Mouse (Mus musculus) forebrain, embryonic 10.5 days (tissue): ENCODE measurements around the gene Bloc1s1. TPM values are rescaled to one million over a fixed set of nuclear protein-coding genes. Genes with fewer than 3 reads are reported as not detected.
A peak's percentile ranks its signal among the peaks of the same experiment; 100 is the strongest.

Experiments
- DNase-seq: peaks from one replicate; pipeline ENCODE4 v3.0.0-alpha.2; 2017; ENCODE audit warnings: low spot score; ENCODE audit errors: extremely low spot score
- H3K27ac ChIP-seq: fragments of 300-500 bp; sonication (generic); 2 replicates; pipeline ENCODE4 v1.5.1; 2016; ENCODE audit warnings: mild to moderate bottlenecking
- H3K27me3 ChIP-seq: fragments of 300-500 bp; sonication (generic); 2 replicates; pipeline ENCODE4 v1.6.1; 2016; ENCODE audit warnings: mild to moderate bottlenecking; ENCODE audit not compliant: poor library complexity, severe bottlenecking
- H3K36me3 ChIP-seq: fragments of 300-500 bp; sonication (generic); replicated peaks from 2 replicates; pipeline ENCODE4 v1.6.1; 2016; ENCODE audit warnings: mild to moderate bottlenecking, moderate library complexity
- H3K4me1 ChIP-seq: fragments of 300-500 bp; sonication (generic); 2 replicates; pipeline ENCODE4 v1.6.1; 2016
- H3K4me3 ChIP-seq: fragments of 300-500 bp; sonication (generic); 2 replicates; pipeline ENCODE4 v1.5.1; 2016; ENCODE audit warnings: mild to moderate bottlenecking, moderate library complexity
- H3K9me3 ChIP-seq: fragments of 300-500 bp; sonication (generic); 2 replicates; pipeline ENCODE4 v1.6.1; 2016; ENCODE audit warnings: mild to moderate bottlenecking, moderate library complexity
- WGBS: fragments of 180-500 bp; shearing (Covaris S2); methylation state at CpG from one replicate; pipeline ENCODE4 v1.1.7; 2016; 5-methylcytosine and 5-hydroxymethylcytosine counted together
- polyA plus RNA-seq: library from polyadenylated mRNA; unstranded; fragments of >200 nt; fragmentation: Nextera tagmentation; extraction: Ambion mirVana; gene quantifications from 2 replicates; pipeline ENCODE4 v1.2.1, GENCODE M21; 2016

Gene Bloc1s1
- polyA plus RNA-seq, 1 experiment from 2014 or later, result 178 TPM

DNA sequence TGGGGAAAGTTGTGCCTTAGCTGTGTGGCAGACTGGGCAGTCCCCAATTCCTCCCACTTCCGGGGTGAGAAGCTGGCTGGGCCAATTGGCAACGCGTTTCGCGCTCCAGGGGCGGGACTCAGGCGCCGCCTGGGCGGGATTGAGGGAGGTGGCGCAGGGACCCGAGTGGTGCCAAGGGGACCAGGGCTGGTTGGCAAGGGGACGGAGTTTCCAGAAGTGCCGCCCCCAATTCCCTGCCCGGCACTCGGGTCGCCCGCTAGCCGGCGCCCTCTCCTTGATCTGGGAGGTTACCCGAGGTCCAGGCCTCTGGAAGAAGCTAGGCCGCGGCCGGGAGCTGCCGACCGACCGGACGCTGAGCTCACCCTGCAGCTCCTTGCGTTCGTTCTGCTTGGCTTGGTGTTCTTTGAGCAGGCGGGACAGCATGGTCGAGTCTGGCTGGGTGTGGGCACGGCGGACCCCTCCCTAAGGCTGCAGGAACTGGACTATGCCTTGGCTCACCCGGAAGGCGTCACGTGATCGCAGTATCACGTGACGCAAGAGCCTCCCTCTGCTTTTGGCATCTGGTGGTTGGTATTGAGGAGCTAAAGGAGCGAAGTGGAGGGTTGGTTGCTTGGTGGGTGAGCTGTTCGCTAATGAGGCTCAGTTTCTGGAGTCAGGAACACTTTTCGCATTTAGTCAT lies 683 bp downstream of the Bloc1s1 start:
- Histone ChIP-seq H3K36me3 (peaks cover 3% of the 10 kb centered on the region), H3K27ac (peak overlapping the region; percentile 93), H3K9me3 (no peaks in the 10 kb centered on the region), H3K4me3 (peak overlapping the region; percentile 91), H3K27me3 (peaks cover 15% of the 10 kb centered on the region), H3K4me1 (peaks cover 54% of the 10 kb centered on the region)
- peak; percentile 89 for DNase-seq
- under 1% methylated on average over 42 of the region's 42 CpGs for WGBS

DNA sequence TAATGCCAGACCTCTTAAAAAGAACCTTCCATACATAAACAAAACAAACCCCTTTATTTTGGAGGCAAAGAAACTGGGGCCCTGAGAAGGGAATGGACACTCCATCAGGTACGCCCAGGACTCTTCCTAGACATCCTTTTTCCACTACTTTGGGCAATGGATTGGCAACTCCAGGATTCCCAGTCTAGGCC lies 1.1 kb downstream of the Bloc1s1 start, which contains the start of gene Rdh5:
TSS of gene Rdh5 (minus strand) at position 67 of the 191 bp plus-strand sequence.
- Histone ChIP-seq H3K36me3 (peaks cover 7% of the 10 kb centered on the region), H3K4me1 (peaks cover 56% of the 10 kb centered on the region), H3K27me3 (peaks cover 11% of the 10 kb centered on the region), H3K27ac (peak within 1 kb of the TSS; percentile 93), H3K9me3 (no peaks in the 10 kb centered on the region), H3K4me3 (peak within 1 kb of the TSS; percentile 91)
- WGBS, result 22% methylated on average over 1 of the region's 1 CpGs
- DNase-seq, result no peak

DNA sequence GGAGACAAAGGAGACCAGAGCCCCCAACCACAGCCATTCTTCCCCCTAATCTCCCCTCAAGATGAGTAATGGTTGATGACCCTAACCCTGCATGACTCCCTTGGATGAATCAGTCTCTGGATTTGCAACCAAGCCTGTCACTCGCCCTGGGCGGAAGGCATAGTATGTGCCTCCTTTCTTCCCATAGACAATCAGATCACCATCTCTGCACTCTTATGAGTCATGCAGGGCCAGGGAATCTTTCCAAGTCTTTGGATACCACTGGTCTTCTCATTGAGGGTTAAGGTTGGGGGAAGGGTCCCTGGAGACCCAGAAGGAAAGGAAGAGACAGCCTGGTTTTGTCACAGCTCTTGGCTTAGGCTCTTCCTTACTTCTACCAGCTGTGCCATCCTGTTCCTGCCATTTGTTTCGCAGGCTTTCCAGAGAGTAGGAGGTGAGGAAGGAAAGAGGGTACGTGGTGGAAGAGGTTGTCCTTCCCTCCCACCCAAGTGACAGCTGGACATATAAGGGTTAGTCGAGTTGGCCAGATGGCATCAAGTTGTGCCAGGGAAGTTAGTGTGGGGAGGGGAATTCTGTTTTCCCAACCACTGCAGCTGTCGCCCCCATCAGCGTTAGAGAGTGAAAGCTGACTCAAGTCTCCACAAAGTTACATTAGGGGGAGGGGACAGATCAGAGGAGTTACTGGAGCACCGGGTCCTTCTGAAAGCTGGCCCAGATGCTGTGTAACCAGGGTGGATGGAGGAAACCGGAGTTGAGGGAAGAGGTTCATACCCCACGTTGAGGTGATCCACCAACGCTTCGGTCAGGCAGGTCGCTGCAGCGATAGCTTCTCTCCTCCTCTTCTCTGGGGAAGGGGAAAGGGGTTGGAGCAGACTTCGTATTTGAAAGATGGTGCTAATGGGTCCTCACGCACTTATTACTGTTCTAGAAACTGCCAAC lies 1.7 kb downstream of the Bloc1s1 start:
- WGBS, result 76% methylated on average over 16 of the region's 16 CpGs
- H3K4me3 ChIP-seq, result peak overlapping the region; percentile 91
- H3K4me1 ChIP-seq, result peaks cover 56% of the 10 kb centered on the region
- DNase-seq, result no peak
- H3K27ac ChIP-seq, result peak overlapping the region; percentile 93
- peaks cover 7% of the 10 kb centered on the region for H3K27me3 ChIP-seq
- H3K36me3 ChIP-seq, result peaks cover 13% of the 10 kb centered on the region
- H3K9me3 ChIP-seq, result no peaks in the 10 kb centered on the region

DNA sequence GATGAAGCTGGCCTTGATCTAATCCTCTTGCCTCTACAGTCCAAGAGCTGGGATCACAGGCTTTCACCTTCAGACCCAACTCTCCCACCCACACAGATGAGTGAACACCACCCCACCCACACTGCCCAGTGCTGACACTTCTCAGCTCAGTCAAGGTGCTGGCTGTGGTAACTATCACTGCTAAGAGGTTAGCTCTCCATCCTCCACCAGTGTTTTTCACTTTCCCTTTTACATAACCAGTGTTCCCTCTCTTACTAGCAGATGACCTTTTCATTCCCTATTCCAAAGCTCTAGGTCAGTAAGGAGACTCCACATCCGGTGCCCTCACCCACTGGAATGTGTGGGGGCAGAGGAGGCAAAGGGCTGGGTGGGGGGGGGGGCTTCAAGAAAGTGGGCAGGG lies 2.6 kb downstream of the Bloc1s1 start:
- H3K4me3 ChIP-seq, result no peak overlapping the region
- H3K27ac ChIP-seq, result peak overlapping the region; percentile 20; the same call in 1 of the 2 replicates
- 74% methylated on average over 1 of the region's 1 CpGs for WGBS
- H3K9me3 ChIP-seq, result no peaks in the 10 kb centered on the region
- DNase-seq, result no peak
- 0 out of 2 replicates have a peak, but pooled peaks cover 3% of the 10 kb centered on the region for H3K27me3 ChIP-seq
- H3K36me3 ChIP-seq, result peaks cover 21% of the 10 kb centered on the region
- peaks cover 56% of the 10 kb centered on the region for H3K4me1 ChIP-seq

DNA sequence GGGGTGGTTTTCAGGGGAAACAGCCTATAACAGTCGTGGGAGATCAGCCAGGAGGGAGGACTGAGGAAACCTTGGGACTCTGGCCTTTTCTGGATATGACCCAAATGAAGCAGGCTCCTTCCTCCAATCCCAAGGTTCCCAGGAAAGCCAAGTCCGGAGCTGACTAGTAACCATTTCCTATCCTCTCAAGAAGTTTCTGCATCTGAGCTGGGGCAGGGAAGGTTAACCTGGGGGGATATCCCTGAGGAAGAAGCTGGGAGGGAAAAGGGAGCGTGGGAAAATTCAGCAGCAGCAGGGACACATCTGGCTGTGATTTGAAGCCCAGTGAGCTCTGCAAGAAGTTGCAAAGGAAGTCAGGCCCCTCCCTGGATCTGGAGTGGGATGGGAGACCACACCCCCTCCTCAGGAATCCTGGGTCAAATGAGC lies 3.1 kb downstream of the Bloc1s1 start:
- DNase-seq, result no peak

DNA sequence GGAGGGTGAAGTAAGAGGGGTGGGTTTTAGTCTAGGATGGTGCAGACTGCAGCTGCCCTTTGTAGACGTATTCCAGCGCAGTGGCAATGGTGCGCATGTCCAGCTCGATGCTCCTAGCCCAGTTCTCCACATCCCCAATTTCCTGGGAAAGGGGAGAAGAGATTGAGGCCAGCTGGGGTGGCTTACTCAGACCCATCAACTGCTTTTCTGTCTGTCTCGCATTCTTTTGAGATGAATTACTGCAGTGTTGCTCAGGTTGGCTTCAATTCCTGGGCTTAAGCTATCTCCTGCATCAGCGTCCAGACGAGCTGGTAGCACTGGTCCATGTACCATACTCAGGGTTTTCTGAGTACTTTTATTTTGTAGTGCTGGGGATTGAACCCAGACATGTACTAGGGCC lies 3.9 kb downstream of the Bloc1s1 start:
- Histone ChIP-seq H3K4me1 (peaks cover 56% of the 10 kb centered on the region), H3K36me3 (peaks cover 31% of the 10 kb centered on the region), H3K27ac (peak overlapping the region; percentile 36), H3K27me3 (0 out of 2 replicates have a peak, but pooled peaks cover 3% of the 10 kb centered on the region), H3K4me3 (no peak overlapping the region), H3K9me3 (no peaks in the 10 kb centered on the region)
- no peak for DNase-seq
- 80% methylated on average over 7 of the region's 7 CpGs for WGBS

More for the DNA sequence above, 3.1 kb downstream of the Bloc1s1 start:
- 0 out of 2 replicates have a peak, but pooled peaks cover 3% of the 10 kb centered on the region for H3K27me3 ChIP-seq
- H3K27ac ChIP-seq, result peak overlapping the region; percentile 20; the same call in 1 of the 2 replicates
- 77% methylated on average over 3 of the region's 3 CpGs for WGBS
- no peak overlapping the region for H3K4me3 ChIP-seq
- H3K36me3 ChIP-seq, result peaks cover 24% of the 10 kb centered on the region
- peaks cover 56% of the 10 kb centered on the region for H3K4me1 ChIP-seq
- no peaks in the 10 kb centered on the region for H3K9me3 ChIP-seq

DNA sequence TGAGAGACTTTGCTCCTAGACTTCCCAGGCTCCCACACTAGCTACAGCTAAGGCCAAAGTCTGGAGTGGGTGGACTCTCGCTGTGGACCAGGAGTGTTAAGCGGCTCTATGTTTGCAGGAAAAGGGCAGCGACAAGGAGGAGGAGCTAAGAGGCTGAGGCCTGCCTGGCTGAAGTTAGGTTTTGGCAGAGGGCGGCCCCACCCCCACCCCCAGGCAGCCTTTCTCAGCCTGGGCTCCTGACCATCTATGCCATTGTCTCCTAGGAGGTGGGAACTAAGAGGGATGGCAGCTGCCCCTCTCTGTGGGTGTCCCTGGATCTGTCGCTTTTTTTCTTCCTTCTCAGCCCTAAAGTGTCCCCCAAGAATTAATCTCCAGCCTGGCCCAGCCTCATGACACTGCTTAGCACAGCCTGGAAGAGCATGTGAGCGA lies 4.6 kb downstream of the Bloc1s1 start:
- H3K27ac ChIP-seq, result peak overlapping the region; percentile 36
- H3K36me3 ChIP-seq, result peaks cover 33% of the 10 kb centered on the region
- WGBS, result 13% methylated on average over 6 of the region's 6 CpGs
- DNase-seq, result no peak
- peaks cover 56% of the 10 kb centered on the region for H3K4me1 ChIP-seq
- H3K27me3 ChIP-seq, result 0 out of 2 replicates have a peak, but pooled peaks cover 2% of the 10 kb centered on the region
- H3K9me3 ChIP-seq, result no peaks in the 10 kb centered on the region
- H3K4me3 ChIP-seq, result no peak overlapping the region

DNA sequence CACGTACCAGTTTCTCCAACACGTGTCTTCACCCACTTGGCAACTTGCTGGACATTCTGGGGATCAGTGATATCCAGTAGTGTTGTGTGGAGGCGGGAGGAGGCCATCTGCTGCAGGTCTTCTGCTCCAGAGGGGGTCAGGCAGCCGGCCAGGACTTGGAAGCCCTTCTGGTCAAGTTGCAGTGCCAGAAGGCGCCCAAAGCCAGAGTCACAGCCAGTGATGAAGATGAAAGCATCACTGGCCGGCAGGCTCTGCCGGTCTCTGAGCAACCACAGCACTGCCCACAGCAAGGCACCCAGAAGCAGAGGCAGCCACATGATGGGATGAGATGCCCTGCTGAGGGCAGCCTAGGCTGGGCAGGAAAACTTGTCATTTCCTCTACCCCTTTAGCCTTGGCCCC lies 5.6 kb downstream of the Bloc1s1 start:
- Histone ChIP-seq H3K36me3 (peaks cover 41% of the 10 kb centered on the region), H3K27me3 (no peaks in the 10 kb centered on the region), H3K9me3 (no peaks in the 10 kb centered on the region), H3K4me3 (no peak overlapping the region), H3K4me1 (peaks cover 55% of the 10 kb centered on the region), H3K27ac (no peak overlapping the region)
- WGBS, result 84% methylated on average over 7 of the region's 7 CpGs
- no peak for DNase-seq

DNA sequence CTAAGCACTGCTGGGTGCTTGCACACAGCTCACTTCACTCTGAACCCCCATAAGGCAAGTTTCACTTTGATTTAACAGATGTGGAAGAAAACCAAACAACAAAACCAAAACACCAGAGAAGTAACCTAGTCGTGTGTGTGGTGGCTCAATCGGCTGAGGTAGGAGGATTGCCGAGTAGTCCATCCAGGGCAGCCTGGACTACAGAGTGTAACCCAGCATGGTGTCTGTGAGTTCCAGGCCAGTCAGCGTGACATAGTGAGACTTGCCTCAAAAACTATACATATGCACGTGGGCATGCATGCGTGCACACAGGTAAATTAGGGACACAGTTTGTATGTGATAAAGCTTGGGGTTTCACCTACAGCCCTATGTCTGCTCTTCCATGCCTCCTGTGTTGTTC lies 6.4 kb downstream of the Bloc1s1 start:
- H3K27me3 ChIP-seq, result no peaks in the 10 kb centered on the region
- peaks cover 54% of the 10 kb centered on the region for H3K4me1 ChIP-seq
- H3K27ac ChIP-seq, result no peak overlapping the region
- H3K4me3 ChIP-seq, result no peak overlapping the region
- peaks cover 45% of the 10 kb centered on the region for H3K36me3 ChIP-seq
- no peak for DNase-seq
- WGBS, result 85% methylated on average over 6 of the region's 6 CpGs
- H3K9me3 ChIP-seq, result no peaks in the 10 kb centered on the region

DNA sequence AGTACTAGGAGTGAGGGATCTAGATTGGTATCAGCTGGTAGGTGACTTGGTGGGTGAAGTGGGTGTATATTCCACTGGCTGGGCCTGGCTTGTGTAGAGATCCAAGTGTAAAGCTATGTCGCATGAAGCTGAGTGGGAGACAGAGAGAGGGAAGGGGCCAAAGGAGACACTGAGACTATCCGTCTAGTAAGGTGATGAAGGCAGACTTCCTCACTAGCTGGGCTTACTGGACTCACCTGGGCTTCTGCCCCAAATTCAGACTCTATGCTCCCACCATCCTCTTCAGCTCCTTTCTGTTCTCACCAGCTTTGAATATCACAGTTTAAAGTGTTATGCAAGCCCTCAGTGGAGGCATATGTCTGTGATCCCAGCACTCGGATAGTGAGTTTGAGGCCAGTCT lies 7.2 kb downstream of the Bloc1s1 start:
- DNase-seq, result no peak
- Histone ChIP-seq H3K9me3 (no peaks in the 10 kb centered on the region), H3K27me3 (peaks cover 3% of the 10 kb centered on the region; the same call in 1 of the 2 replicates), H3K27ac (no peak overlapping the region), H3K4me1 (peaks cover 49% of the 10 kb centered on the region), H3K36me3 (peaks cover 52% of the 10 kb centered on the region), H3K4me3 (no peak overlapping the region)
- 86% methylated on average over 3 of the region's 3 CpGs for WGBS

DNA sequence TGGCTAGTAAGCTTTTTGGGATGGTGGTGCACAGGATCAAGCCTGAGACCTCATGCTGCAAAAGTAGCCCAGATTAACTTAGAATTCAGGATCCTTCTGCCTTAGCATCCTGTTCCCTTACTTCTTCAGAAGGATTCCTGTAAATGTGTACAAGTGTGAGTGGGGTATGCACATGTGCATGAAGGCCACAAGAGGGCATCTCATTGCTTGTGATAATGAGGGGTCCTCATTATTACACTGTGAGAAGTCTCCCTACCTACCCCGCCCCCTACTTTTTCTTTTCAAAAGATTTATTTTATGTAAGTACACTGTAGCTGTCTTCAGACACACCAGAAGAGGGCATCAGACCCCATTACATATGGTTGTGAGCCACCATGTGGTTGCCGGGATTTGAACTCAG lies 8.3 kb downstream of the Bloc1s1 start:
- no peak overlapping the region for H3K4me3 ChIP-seq
- H3K9me3 ChIP-seq, result no peaks in the 10 kb centered on the region
- H3K36me3 ChIP-seq, result peaks cover 60% of the 10 kb centered on the region
- 90% methylated on average over 2 of the region's 2 CpGs for WGBS
- peaks cover 46% of the 10 kb centered on the region for H3K4me1 ChIP-seq
- DNase-seq, result no peak
- H3K27ac ChIP-seq, result no peak overlapping the region
- peaks cover 14% of the 10 kb centered on the region for H3K27me3 ChIP-seq

DNA sequence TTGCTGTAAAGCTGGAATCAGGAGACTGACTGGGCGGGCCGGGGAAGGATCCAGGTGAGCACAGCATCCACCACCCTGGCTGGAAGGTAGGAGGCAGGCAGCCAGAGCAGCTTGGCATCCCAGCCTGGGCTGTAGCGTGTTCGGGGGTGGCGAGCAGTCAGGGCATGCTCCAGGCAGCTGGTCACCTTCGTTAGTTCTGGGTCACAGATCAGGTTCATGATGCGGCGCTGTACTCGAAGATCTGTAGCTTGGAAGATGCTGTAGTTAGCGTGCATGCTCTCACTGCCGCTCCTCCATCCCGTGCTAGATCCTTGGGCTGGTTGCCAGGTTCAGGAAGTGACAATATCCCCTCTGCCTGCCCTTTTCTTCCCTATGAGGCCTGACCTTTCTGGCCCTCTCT lies 10.1 kb downstream of the Bloc1s1 start:
- peaks cover 21% of the 10 kb centered on the region for H3K27me3 ChIP-seq

DNA sequence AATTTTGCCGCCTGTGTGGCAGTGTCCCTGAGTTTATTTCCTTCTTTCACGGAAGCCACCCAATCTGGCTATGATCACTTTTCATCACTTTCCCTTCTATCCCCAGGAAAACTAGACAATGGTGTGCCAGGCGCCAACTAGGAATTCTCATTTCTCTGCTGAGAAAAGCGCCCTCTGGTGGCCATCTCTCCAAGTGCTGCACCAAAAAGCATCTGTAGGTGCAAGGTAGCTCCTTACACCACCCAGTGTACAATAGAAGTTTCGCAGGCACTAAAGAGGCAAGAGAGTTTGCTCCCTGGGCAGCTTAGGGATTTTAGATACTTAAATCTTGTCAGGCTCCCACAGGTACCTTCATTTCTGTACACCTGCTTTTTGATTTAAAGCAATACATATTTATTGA lies 10.6 kb downstream of the Bloc1s1 start:
- no peak overlapping the region for H3K4me3 ChIP-seq
- no peaks in the 10 kb centered on the region for H3K9me3 ChIP-seq
- WGBS, result 8% methylated on average over 5 of the region's 5 CpGs
- peaks cover 57% of the 10 kb centered on the region for H3K36me3 ChIP-seq
- DNase-seq, result peak; percentile 91
- H3K27me3 ChIP-seq, result peaks cover 26% of the 10 kb centered on the region
- peaks cover 42% of the 10 kb centered on the region for H3K4me1 ChIP-seq
- H3K27ac ChIP-seq, result 0 out of 2 replicates have a peak overlapping the region, but pooled peaks have one; percentile 48

More for the DNA sequence above, 10.1 kb downstream of the Bloc1s1 start:
- DNase-seq, result no peak
- Histone ChIP-seq H3K36me3 (peaks cover 60% of the 10 kb centered on the region), H3K4me1 (peaks cover 45% of the 10 kb centered on the region), H3K27ac (no peak overlapping the region), H3K9me3 (no peaks in the 10 kb centered on the region), H3K4me3 (no peak overlapping the region)
- 83% methylated on average over 12 of the region's 12 CpGs for WGBS
